Mouse (Mus musculus) forebrain, embryonic 16.5 days (tissue): ENCODE measurements at regions not wholly inside any gene's neighbourhood (a gene's known extent, or its start where the extent isn't known, plus 50 kb on each side); places are given as distances from the start of the nearest gene placed in this dataset.

ENCODE experiments used
- ATAC-seq: fragments of 200-750 bp; cut with Nextera tagmentation; 2 replicates; pipeline ENCODE4 v1.8.0; 2017; ENCODE audit warnings: mild to moderate bottlenecking, moderate library complexity
- H3K27ac ChIP-seq: fragments of 300-500 bp; sonication (generic); 2 replicates; pipeline ENCODE4 v1.5.1; 2014; ENCODE audit warnings: low read length, control low read depth
- H3K27me3 ChIP-seq: fragments of 300-500 bp; sonication (generic); replicated peaks from 2 replicates; pipeline ENCODE4 v1.6.1; 2014; ENCODE audit warnings: low read length; ENCODE audit not compliant: control insufficient read depth, insufficient read depth
- H3K36me3 ChIP-seq: fragments of 300-500 bp; sonication (generic); 2 replicates; pipeline ENCODE4 v1.6.1; 2014; ENCODE audit not compliant: control insufficient read depth, insufficient read depth
- H3K4me1 ChIP-seq: fragments of 300-500 bp; sonication (generic); replicated peaks from 2 replicates; pipeline ENCODE4 v1.6.1; 2014; ENCODE audit warnings: low read length; ENCODE audit not compliant: control insufficient read depth, insufficient read depth
- H3K4me2 ChIP-seq: fragments of 300-500 bp; sonication (generic); 2 replicates; pipeline ENCODE4 v1.6.1; 2014; ENCODE audit warnings: mild to moderate bottlenecking, low read length, control low read depth
- H3K4me3 ChIP-seq: fragments of 300-500 bp; sonication (generic); replicated peaks from 2 replicates; pipeline ENCODE4 v1.5.1; 2014; ENCODE audit warnings: mild to moderate bottlenecking, low read length, control low read depth
- H3K9ac ChIP-seq: fragments of 300-500 bp; sonication (generic); replicated peaks from 2 replicates; pipeline ENCODE4 v1.6.1; 2014; ENCODE audit warnings: low read depth, low read length, control low read depth
- H3K9me3 ChIP-seq: fragments of 300-500 bp; sonication (generic); 2 replicates; pipeline ENCODE4 v1.6.1; 2016; ENCODE audit warnings: low read length; ENCODE audit not compliant: control insufficient read depth
- WGBS: fragments of 180-500 bp; shearing (Covaris S2); extraction: QIAGEN DNeasy Blood & Tissue Kit; methylation state at CpG from one replicate; pipeline ENCODE4 v1.1.7; 2014; 5-methylcytosine and 5-hydroxymethylcytosine counted together

DNA sequence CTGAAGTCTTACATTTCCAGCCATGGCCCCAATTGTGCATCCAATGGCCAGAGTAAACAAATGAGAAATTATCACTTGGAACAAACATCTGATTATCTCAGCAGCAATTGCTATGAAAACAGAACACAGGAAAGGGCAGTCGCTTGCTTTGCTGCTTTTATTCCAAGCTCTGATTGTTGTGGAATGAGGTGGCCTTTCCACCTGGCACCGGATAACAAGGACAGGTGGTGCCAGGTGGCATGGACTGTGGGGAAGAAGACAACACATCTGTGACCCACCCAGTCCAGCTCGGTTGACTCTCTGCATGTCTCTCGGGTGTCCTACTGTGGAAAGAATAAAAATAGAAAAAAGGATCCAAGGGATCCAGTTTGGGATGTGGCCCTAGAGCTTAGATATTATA lies 694.9 kb downstream of the Tlr4 start:
- H3K27ac ChIP-seq, result no peak overlapping the region
- H3K4me3 ChIP-seq, result no peak overlapping the region
- no peaks in the 10 kb centered on the region for H3K4me1 ChIP-seq
- no peaks in the 10 kb centered on the region for H3K36me3 ChIP-seq
- no peak overlapping the region for H3K9ac ChIP-seq
- no peaks in the 10 kb centered on the region for H3K27me3 ChIP-seq
- no peaks in the 10 kb centered on the region for H3K9me3 ChIP-seq
- H3K4me2 ChIP-seq, result no peak overlapping the region
- ATAC-seq, result no peak
- WGBS, result 80% methylated on average over 4 of the region's 4 CpGs

DNA sequence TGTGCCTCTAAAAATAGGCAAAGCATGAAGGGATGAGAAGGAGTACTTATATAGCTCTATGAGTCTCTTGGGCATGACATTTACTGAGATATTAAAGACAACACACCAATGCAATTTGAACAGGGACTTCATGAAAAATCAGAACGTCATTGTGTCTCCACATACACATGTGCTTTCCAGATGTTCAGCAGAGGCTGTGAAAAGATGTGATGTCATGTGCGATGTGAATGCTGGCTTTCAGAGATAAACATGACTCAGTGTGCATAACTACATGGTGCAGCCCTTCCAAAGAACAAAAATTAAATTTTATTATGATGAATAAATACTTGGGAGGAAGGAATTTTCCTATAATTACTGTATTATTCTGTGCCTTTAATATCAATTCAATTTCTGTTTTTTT lies 695.8 kb downstream of the Tlr4 start:
- Histone ChIP-seq H3K27ac (no peak overlapping the region), H3K27me3 (no peaks in the 10 kb centered on the region), H3K36me3 (no peaks in the 10 kb centered on the region), H3K4me1 (no peaks in the 10 kb centered on the region), H3K4me2 (no peak overlapping the region), H3K4me3 (no peak overlapping the region), H3K9ac (no peak overlapping the region), H3K9me3 (no peaks in the 10 kb centered on the region)
- 84% methylated on average over 2 of the region's 2 CpGs for WGBS
- no peak for ATAC-seq

DNA sequence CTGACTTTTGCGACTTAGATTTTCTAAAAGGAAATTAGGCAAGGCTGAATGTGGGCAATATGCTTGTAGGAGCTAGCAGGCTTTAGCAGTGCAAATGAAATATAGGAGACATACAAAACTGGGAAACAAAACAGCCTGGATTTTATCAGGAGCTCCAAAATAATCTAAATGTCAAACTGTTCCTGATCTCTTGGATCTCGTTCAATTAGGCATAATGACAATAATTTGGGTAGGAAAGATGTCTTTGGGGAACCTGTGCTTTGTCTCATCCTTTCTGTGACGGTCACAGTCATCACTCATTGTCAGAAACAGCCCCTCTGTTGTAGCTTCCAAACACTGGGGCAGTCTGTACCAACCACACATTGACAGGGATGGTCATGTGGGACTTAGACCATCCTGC lies 702.2 kb downstream of the Tlr4 start:
- Histone ChIP-seq H3K9me3 (no peaks in the 10 kb centered on the region), H3K36me3 (no peaks in the 10 kb centered on the region)
- no peak for ATAC-seq

DNA sequence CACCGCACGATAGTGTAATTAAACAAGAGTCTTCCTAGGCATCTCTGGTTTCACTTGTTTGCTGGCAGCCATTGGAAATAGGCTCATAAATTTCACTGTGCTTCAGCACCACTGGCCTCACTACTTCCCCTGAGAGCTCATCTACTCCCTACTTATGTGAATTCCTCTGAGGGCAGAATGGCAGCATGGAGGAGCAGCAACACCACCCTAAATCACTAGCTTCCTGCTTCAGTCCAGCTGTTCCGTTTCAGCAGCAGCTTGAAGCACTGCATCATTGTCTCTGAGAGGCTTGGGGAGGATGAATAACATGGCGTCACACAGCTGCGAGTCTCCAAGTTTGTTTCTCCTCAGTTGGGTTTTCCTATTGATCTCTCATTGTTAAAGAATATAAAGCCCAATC lies 712.1 kb downstream of the Tlr4 start:
- WGBS, result 75% methylated on average over 5 of the region's 5 CpGs
- no peaks in the 10 kb centered on the region for H3K9me3 ChIP-seq
- no peak overlapping the region for H3K9ac ChIP-seq
- H3K4me2 ChIP-seq, result no peak overlapping the region
- ATAC-seq, result no peak
- H3K27me3 ChIP-seq, result no peaks in the 10 kb centered on the region
- H3K36me3 ChIP-seq, result no peaks in the 10 kb centered on the region
- H3K27ac ChIP-seq, result no peak overlapping the region
- no peak overlapping the region for H3K4me3 ChIP-seq
- no peaks in the 10 kb centered on the region for H3K4me1 ChIP-seq

More for the DNA sequence above, 702.2 kb downstream of the Tlr4 start:
- Histone ChIP-seq H3K27me3 (no peaks in the 10 kb centered on the region), H3K4me1 (no peaks in the 10 kb centered on the region), H3K4me3 (no peak overlapping the region), H3K27ac (no peak overlapping the region), H3K4me2 (no peak overlapping the region), H3K9ac (no peak overlapping the region)
- 81% methylated on average over 3 of the region's 3 CpGs for WGBS

DNA sequence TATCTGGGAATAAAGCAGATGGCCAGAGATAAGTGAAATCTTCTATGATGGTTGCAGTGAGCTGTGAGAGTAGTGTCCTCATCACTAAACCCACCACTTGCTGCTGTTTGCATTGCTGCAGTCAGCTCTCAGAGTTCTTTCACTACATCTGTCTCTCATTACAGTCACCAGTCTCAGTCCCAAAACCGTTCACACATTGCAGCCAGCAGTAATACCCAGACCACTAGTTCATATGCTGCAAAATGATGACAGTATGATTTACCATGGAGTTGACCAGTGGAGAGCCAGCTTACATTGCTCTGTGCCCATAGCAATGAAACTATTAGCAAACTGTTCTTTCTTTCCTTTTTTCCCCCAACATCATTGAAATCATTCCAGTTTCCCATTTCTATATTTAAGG lies 718.6 kb downstream of the Tlr4 start:
- Histone ChIP-seq H3K4me2 (no peak overlapping the region), H3K36me3 (no peaks in the 10 kb centered on the region), H3K9ac (no peak overlapping the region), H3K4me1 (no peaks in the 10 kb centered on the region), H3K27me3 (no peaks in the 10 kb centered on the region), H3K9me3 (no peaks in the 10 kb centered on the region), H3K4me3 (no peak overlapping the region), H3K27ac (no peak overlapping the region)
- no peak for ATAC-seq
- 76% methylated on average over 1 of the region's 1 CpGs for WGBS

DNA sequence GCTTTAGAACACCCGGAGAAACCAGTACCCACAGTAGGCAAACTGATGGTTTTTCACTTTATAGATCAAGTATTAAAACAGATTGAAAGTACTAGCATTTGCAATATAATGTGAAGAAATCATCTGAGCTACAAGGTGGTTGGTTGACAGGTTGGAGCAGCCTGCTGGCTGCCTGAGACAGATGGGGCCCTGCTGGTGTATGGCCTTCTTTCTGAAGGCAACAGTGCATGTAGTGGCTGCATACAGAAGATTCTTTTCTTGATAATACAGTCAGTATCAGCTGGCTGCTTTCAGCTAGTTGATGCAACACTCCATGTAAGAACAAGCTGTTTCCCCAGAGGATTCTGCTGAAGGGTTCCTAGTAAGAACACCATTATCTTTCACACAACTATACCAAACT lies 720.6 kb downstream of the Tlr4 start:
- H3K9ac ChIP-seq, result no peak overlapping the region
- no peaks in the 10 kb centered on the region for H3K9me3 ChIP-seq
- H3K4me2 ChIP-seq, result no peak overlapping the region
- 94% methylated on average over 1 of the region's 1 CpGs for WGBS
- no peak overlapping the region for H3K27ac ChIP-seq
- ATAC-seq, result no peak
- no peaks in the 10 kb centered on the region for H3K27me3 ChIP-seq
- no peaks in the 10 kb centered on the region for H3K36me3 ChIP-seq
- H3K4me3 ChIP-seq, result no peak overlapping the region
- no peaks in the 10 kb centered on the region for H3K4me1 ChIP-seq

DNA sequence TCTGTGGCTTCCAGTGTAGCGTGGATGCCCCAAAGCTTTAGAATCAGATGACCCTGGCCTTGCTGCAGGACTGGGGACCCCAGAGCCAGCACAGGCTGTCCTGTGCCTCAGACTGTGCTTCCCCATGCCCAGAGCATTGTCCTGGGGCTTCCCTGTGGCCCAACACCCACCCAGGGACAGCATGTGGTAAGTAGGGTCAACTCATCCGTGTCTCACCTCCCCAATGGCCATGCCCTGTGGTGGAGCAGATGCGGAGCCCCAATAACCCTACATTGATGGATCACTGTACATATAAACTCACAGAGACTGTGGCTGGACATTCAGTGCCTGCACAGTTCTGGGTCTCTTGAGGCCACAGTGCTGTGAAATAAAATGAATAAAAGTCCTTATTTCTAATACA lies 726.1 kb downstream of the Tlr4 start:
- Histone ChIP-seq H3K9me3 (no peaks in the 10 kb centered on the region), H3K4me3 (no peak overlapping the region), H3K36me3 (no peaks in the 10 kb centered on the region), H3K27me3 (no peaks in the 10 kb centered on the region), H3K9ac (no peak overlapping the region), H3K4me1 (no peaks in the 10 kb centered on the region), H3K27ac (no peak overlapping the region), H3K4me2 (no peak overlapping the region)
- WGBS, result 92% methylated on average over 3 of the region's 3 CpGs
- ATAC-seq, result no peak

DNA sequence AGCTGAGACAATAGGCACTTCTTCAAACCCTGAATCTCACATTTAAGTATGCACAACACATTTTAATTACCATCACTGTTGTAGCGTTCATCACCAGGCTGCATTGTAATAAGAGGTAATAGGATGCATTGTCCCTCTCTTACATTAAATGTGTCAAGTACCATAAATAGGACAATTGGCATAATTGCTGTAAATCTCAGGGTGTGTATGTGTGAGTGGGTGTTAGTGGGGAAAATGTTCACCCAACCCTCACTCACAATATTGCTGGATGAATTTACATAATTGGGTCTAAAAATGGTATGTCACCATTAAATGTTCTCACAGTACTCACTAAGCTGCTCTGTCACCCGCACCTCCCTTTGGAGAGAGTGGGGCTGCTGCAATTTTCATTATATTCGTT lies 747.4 kb downstream of the Tlr4 start:
- Histone ChIP-seq H3K36me3 (no peaks in the 10 kb centered on the region), H3K4me1 (0 out of 2 replicates have a peak, but pooled peaks cover 3% of the 10 kb centered on the region), H3K27ac (no peak overlapping the region), H3K9ac (no peak overlapping the region), H3K4me3 (no peak overlapping the region), H3K27me3 (no peaks in the 10 kb centered on the region), H3K4me2 (no peak overlapping the region), H3K9me3 (no peaks in the 10 kb centered on the region)
- 47% methylated on average over 3 of the region's 3 CpGs for WGBS
- ATAC-seq, result peak; percentile 88

DNA sequence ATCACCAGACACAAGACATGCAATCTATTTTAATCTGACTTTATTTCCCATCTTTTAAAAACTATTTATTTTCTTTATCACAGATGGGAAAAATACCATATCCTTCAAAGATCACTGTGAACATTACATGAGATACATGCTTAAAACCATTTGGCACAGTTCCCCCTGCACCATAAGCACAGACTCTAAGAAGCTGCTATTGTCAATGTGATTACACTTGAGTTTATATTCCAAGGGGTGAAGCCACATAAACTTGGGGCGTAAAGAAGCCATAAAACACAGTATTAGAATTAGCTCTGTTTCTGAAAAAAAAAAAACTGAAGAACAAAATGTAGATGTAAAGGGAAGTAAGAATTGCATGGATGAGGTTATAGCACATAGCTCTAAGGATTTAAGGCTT lies 762.1 kb downstream of the Tlr4 start:
- 61% methylated on average over 1 of the region's 1 CpGs for WGBS
- no peak overlapping the region for H3K27ac ChIP-seq
- no peak; the same call in 1 of the 2 replicates for ATAC-seq

DNA sequence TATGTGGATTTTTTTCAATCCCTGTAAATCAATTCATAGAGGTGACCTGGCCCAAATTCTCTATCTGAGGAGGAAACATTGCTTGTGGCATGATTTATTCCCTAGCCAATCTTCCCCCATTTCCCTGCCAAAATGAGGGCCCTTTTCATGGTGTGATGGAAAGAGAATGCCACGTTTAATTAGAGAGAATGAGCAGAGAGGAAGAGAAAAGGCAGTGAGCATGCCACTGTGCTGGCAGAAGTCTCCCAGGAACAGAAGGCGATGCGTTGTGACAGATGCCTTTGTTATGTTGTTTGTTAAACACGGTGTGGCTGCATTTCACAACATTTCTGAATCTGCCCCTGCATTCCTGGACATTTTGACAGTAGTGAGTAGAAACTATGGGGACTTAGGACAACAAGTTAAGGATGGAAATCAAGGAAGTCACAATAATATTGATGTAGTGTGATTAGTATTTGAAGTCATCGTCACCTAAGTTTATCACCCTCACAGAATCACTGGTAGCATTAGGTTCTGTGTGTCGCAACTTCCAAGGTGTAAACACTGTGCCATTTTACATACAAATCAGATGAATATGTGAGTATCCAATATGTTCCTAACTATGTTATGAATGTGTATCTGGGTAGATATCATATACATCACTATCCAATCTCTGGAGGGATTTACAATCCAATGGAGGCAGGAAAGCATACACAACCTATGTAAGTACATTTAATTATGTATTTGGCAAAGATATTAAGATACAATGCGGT lies 762.8 kb downstream of the Tlr4 start:
- 31% methylated on average over 7 of the region's 7 CpGs for WGBS
- Histone ChIP-seq H3K9me3 (no peaks in the 10 kb centered on the region), H3K4me3 (no peak overlapping the region), H3K4me1 (peaks cover 5% of the 10 kb centered on the region), H3K36me3 (no peaks in the 10 kb centered on the region), H3K27me3 (no peaks in the 10 kb centered on the region), H3K9ac (no peak overlapping the region), H3K4me2 (no peak overlapping the region), H3K27ac (no peak overlapping the region)
- peak; percentile 96 for ATAC-seq

More for the DNA sequence above, 762.1 kb downstream of the Tlr4 start:
- Histone ChIP-seq H3K9ac (no peak overlapping the region), H3K36me3 (no peaks in the 10 kb centered on the region), H3K4me1 (peaks cover 5% of the 10 kb centered on the region), H3K27me3 (no peaks in the 10 kb centered on the region), H3K4me3 (no peak overlapping the region), H3K9me3 (no peaks in the 10 kb centered on the region), H3K4me2 (no peak overlapping the region)
